Mouse (Mus musculus) embryo, embryonic 9.5 days (tissue): ENCODE data around the gene Fbxl17.

ENCODE experiments used
- DNase-seq: peaks from one replicate; pipeline ENCODE4 v3.0.0-alpha.2; 2017; ENCODE audit errors: extremely low spot score

Gene Fbxl17

DNA sequence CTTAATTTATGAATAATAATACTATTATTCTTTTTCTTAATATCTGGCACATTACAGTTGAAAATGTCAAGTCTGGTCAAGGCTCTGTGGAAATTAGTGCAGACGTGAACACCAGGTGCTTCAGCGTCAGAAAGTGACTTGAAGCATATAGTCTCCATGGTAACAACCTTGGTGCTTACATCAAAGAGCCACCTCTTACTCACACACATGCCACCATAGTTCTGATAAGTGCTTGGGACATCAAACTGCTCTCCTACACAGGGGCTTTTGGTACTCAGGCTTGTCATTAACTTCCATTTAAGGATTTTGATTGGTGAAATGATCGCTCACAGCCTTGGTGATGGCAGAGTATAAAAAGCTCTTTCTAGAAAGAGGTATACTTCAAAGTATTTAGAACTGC lies 333.1 kb downstream of the Fbxl17 start:
- no peak for DNase-seq

DNA sequence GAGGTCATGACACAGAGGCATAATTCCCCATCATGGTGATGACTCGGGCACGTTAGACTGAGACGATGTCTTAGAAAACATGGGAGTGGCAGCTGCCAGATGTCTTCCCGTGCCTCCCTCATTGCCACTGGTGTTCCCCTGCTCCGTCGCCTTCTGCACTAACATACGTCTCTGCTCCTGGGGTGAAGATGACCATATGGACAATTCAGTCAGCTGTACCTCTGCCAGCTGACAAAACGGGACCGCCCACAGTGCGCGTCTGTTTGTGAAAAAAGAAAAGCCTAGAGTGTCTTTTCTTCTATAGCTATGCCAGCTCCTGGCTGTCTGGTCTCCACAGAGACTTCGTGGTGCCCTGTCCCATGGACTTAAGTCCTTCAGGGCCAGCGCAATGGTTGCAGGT lies 334.0 kb downstream of the Fbxl17 start:
- DNase-seq = no peak

DNA sequence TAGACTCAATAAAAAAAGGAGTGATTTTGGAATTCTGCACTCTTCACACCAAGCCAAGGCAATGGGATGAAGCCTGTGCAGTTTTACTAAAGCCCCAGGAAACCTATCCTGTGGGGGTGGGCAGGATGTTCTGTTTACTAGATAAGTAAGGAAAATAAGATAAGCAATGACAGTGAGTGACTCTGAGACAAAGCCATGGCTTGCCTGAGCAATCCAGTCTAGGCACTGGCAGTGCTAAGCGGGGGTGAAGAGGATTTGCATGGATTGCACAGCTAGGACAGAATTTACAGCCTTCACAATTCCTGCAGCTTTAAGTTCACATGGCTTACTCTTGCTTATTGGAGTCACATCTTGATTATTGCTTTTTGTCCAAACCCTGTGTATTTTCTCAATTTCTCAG lies 335.5 kb downstream of the Fbxl17 start:
- no peak for DNase-seq

DNA sequence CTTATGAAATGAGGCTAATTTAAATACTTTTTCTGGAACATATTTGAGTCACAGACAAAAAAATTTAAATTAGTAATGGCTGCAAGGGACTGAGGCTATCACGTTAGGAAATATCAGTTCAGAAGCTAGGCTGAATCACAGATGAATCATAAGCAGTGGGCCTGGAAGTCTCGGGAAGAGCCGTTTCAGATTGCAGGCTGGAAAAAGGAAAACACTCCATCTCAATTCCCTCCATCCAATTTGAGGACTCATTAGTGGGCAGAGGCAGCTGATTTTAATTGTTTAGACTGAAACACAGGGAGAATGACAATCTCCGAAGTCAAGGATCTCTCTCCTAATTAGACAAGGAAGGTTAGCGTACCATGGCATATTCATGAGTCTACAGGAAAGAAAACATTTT lies 337.9 kb downstream of the Fbxl17 start:
- DNase-seq = no peak

DNA sequence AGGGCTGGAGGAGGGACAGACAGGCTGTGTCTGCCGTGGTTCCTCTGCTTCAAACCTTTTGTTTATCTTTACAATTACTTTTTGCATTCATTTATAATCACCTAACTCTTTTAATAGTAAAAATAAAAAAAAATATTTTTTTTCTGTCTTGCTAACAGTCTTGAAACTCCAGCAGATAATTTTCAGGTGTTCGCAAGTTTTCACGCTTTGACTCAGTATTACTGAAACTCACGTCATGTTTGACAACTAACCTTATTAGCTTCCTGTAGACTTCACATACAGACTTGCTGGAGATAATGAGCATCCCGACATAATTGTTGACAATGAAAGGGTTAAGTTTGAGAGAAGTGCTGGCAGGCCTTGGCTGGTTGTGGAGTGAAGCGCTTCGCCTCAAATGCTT lies 340.6 kb downstream of the Fbxl17 start:
- DNase-seq = no peak

DNA sequence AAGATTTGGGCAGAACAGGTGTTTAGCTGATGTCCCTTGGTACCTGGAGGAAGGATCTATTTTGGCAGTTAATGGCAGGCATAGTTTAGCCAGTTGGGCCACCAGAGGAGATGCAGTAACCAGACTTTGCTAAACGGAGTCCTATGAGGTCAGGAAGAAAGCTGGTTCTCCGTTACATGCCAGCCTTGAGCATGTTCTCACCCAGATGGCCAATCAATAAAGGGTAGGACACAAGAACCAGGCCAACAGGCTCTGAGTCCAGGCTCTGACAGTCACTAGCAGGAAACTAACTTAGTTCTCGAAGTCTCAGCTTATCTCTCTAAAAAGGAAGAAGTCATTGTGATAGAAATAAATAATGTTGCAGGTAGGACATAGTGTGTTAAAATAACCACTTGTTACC lies 341.4 kb downstream of the Fbxl17 start:
- DNase-seq = no peak

DNA sequence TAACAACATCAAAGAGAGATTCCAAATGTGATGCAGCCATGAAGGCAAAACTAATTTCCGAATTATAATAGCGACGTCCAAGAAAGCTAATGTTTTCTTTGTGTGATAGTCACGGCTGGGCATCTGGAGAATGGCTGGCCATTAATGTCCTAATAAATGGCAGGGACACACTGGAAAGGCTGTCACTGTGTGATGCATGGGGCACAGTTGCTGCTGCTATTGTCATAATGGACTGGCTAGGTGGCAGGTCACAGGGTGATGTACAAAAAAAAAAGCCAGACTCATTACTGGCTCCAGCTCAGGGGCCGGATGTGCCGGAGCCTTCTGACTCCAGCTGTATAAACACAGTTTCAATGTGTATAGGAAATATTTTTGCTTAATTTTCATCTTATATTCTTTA lies 341.9 kb downstream of the Fbxl17 start:
- peak; percentile 29 for DNase-seq

DNA sequence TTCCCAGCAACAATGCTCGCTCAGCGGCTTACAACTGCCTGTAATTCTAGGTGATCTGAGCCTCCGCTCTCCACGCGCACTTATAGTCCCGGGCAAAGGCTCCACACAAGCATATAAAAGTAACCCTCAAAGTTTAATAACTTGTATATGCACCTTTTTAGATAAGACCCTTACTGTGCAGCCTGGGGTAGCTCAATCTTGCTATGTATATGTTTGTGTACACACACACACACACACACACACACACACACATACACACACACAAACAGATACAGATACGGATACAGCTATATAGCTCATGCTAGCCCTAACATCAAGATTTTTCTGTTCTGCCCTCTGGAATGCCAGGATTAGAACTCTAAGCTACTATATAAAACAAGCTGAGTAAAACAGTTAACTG lies 342.8 kb downstream of the Fbxl17 start:
- no peak for DNase-seq

DNA sequence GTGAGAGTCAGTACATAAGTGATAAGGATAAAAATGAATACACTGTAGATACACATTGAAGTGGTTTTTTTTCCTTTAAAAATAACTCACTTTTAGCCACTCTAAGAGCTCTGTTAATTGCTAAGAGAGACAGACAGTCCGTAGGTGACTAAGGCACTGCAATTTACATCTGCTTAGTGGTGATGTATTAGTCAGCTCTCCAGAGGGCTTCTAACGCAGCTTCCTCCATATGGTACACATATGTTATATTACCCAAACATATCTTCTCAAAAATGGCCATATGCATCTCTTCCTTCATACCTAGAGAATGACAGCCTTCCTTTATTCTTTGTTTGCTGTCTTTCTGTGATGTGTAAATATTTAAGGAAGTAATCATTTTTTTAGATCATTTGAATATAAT lies 353.3 kb downstream of the Fbxl17 start:
- no peak for DNase-seq

DNA sequence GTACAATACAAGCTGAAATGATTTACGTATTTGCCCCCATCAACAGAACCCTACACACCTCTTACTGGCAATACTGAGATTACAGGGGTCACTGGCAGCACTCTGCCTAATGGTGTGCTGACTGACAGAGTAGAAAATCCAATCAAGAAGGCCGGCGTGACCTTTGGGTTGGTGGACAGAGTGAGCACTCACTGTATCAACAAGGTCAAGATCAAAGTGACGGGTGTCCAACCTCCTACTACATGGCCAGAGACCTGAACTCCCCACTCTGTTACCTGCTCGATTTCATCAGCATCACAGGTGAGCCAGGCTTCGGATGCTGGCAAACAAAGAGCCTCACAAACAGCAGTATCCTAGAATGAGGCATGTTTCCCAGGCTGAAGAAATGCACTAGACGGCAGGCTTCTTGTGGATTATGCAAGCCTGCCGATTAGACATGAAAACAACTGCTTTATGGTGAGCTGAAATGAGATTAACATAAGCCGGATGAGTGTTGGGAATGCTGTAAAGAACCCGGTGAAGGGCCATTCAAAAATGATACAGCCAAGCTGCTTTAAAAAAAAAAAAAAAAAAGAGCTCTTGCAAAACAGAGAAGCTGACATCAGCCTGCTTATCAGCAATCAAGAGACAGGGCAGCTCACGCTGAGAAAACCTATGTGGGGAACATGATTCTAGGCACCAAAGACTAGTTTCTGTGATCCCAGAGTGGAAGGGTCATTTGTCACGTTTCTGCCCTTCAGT lies 353.9 kb downstream of the Fbxl17 start:
- peak; percentile 43 for DNase-seq

DNA sequence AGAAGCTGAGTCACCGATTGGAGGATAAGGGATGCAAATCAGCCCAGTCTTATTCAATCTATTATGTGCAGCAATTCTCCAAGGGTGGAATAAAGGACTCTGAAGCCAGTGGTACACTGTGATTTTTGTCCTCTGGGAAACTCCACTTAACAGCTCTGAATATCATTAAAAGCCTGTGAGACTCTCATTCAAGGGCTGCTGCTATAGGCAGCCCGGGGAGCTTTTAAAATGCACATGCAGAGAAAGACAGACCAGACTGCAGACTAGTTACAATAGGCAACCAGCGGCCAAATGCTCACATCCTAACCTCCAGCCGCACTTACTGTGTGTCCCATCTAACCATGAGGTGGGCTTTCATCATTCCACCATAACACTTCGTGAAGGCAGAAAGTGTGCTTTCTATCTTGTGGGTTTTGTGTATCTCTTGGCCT lies 354.5 kb downstream of the Fbxl17 start:
- no peak for DNase-seq

DNA sequence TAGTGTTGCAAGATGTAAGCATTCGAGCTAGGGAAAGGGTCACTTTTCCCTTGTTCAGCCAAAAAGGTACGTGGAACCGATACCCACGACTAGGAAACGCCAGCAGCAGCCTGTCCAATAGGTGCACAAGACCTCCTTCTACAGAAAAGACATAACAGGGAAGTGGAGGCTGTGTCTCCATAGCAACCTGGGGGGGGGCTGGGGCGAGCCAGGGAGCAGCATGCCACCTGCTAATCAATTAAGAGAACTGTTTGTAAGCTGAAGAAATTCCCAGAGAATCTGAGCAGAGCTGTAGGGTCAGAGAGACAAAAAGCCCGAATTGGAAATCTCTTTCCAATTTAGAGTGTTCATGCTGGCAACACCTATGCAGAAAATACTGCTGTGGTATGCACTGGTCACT lies 356.0 kb downstream of the Fbxl17 start:
- DNase-seq = no peak

DNA sequence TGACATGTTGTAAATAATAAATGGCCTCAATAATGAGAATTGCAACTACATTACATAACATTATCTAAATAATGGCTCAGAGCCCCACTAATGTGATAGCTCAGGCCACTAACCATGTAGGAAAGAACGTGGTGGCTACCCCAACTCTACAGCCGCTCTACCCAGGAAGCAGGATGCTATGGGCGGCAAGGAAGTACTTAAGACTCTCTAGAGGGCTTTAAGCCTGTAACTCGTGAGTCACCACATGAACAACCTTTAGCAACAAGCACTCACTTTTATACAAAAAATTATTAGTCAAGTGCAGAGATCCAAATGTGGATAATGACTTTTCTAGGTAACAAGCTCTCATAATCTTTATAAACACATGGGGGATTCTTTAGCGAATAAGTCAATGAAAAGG lies 365.0 kb downstream of the Fbxl17 start:
- no peak for DNase-seq

DNA sequence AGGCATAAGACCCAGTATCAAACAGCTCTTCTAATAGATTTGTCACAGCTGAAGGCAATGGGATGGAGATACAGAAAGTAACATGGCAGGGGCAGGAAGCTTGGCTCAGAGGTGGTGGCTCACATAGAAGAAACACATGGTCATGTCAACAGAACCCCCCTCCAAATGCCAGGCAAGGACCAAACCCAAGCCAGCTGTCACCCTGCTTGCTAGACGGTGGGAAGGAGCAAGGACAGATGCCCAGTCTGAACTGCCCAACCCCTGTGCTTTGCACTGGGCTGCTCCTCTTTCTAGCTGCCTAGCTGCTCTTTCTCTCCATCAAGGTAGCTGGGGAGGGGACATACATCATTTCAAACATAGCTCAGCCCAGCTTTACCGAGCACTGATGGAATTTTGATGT lies 377.4 kb downstream of the Fbxl17 start:
- DNase-seq = no peak

DNA sequence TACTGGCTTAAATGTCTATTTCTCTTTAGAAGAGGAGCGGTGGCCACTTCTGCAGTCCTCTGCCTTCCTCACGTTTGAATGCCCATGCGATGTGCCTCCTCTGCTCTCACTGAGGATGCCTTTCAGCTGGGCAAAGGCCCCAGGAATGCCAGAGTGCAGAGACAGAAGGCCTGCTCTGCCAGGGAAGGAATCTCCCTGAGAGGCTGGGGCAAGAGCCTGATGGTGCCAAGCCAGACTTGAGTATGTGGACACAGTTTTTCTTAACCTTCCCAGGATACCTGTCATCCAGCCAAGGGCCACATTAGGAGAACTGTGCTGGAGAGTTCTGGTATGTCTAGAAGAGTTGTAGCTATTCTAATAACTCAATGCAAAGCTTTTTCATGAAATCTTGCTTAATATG lies 380.1 kb downstream of the Fbxl17 start:
- DNase-seq = no peak

DNA sequence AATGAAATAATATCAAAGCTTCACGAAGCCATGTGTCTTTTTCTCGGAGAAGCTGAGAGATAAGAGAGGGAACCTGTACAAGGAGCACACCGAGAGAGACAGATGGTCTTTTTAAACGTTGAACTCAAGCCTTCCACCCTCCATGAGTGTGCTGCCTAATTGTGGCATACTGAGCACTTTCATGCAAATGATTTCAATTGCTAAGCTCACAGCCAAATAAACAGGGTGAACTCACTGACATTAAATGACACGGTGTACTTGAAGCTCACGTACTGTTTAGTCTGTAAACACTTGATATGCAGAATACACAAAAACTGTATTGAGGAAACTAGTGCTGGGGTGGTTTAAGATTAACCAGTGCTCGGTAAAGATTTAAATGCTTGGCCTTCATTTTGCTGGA lies 380.7 kb downstream of the Fbxl17 start:
- no peak for DNase-seq

DNA sequence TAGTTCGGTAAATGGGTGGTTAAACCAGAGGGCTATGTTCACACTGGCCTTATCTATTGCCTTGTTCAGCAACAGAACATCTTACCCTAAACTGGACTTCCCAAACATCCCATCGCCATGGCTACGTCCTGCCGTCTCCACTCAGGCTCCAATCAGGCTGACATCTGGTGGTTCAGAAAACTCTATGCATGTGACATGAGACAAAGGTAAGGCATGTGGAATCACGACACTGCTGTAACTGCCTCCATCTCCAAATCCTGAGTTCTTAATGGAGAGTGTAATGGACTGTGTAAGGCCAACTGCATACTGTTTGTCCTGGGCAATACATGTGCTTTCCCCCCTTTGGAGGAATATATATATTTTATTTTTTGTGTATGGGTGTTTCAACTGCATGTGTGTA lies 382.7 kb downstream of the Fbxl17 start:
- no peak for DNase-seq

DNA sequence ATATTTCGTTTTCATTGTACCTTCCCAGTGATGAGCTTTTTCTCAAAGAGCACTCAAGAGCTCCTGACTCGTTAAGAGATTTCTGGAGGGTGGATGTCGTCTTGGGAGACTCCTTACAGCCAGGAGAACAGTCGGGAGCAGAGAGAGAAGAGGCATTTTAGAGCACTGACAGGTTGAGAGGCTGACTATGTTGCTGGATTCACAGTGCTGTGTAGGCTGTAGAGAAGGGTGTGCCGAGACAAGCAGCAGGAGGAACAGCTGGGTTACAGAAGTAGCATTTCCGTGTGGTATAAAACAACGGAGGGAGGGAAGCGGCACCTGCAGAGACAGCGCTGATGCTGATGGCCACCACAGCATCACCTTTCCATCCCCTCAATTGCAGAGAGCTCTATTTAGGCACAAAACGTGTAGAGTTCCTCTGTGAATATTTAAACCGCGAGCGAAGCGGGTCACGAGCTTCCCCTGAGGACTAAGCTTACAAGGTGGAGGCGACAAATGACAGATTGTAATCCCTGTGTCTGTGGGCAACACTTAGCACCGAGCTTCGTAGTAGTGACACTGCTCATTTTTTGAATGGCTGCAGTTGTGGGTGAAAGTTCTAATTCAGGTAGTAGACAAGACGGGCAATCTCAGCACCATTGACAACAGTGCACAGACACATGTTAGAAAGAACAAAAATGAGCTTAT lies 385.3 kb downstream of the Fbxl17 start:
- no peak for DNase-seq

DNA sequence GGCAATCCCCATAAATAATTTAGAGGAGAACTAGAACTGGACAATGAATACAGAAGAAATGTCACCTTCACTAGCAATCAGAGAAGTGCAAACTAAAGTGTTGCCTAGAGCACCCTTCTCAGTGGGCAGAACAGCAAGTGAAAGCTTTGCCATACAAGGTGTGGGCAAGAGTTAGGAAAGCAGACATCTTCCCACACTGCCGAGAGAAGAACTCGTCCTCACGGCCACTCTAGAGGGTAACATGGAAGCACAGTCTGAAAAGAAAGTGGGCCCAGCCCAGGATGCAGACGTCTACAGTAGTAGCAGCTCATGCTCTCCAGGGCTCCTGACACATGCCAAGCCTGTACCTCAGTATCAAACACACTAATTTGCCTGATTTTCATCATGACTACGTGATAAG lies 387.0 kb downstream of the Fbxl17 start:
- no peak for DNase-seq

DNA sequence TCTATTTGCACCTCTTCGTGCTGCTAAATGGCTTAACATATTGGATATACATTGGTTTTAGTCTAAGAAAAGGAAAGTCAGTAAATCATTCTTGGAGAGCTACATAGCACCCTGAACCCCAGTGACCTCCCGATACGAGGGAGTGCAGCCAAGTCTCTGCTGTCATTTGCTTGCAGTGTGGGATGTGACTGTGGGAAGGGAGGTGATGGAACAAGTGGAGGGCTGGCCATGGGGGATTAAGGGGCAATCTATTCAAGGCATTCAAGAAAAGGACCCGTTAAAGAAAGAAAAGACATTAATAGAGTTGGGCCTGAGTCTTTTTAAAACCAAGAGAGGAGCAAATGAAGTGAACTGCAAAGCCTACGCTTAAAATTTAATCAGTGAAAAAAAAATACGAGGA lies 388.8 kb downstream of the Fbxl17 start:
- peak; percentile 18 for DNase-seq

DNA sequence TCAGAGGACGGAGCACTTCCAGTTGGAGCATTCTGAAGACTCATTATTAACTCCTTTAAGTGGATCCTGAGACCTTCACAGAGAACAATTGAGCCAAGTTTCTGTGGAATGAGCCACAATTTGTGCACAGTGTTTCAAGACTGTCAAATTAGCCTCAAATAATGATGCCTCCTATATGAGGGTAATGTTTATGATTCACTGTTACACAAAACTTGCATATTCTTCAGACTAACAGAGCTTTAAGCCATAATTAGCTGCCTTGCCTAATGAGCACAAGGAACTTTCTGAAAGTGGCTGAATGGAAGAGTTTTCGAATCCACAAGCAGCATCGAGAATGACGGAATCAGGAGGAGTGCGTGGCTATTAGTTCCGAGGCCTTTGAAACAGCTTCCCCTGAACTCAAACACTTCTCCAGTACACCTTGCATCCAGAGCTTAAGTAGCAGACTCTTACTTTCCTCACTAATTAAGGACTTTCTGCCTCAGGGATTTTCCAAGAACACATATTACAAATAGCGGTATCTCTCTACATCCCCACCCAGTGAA lies 389.5 kb downstream of the Fbxl17 start:
- no peak for DNase-seq

DNA sequence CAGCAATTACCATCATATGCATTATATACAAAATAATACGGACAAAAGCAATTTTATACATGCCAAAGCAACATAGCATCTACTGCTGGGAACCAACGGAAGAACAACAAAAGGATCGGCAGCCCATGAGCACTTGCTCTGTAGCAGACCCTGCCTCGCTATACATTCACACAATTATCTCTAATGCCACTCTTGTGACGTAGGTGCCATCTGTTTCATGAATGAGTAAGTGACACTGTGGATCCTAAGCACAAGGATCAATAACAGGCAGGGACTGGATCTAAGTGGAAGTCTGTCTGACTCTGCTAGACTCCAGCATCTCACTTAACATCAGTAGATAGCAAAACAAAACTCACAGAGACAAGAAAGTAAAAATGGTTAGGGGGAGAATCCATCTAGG lies 391.8 kb downstream of the Fbxl17 start:
- DNase-seq = no peak

DNA sequence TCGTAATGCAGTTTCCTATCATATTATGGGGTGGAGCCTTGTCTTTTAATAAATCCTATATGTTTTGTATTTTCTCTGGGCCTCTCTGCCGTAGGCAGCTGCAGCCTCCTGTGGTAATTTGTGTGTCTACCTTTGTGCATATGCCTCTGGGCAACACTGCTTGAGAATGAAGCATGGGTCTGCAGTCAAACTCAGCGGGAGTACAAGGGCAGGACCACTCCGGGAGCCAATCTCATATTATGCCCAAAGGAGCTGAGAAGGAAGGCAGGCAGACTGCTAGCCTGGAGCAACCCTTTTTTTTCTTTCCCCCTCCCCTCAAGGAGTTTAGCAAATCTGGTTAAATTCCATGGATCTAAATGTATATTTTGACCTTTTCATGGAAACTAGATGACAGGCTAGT lies 392.3 kb downstream of the Fbxl17 start:
- DNase-seq = no peak
